Mouse (Mus musculus) megakaryocyte, embryonic 14.5 days (primary cell): Measurements from ENCODE around the gene Ash1l.

ENCODE experiments used
- FLI1 ChIP-seq: IDR thresholded peaks from 2 replicates; pipeline ENCODE4 v1.6.1; 2012; ENCODE audit warnings: low read length, inconsistent platforms, mixed read lengths
- GATA1 ChIP-seq: IDR thresholded peaks from 3 replicates; pipeline ENCODE4 v1.6.1; 2012; ENCODE audit warnings: mixed read lengths, low read length, inconsistent platforms, borderline replicate concordance

DNA sequence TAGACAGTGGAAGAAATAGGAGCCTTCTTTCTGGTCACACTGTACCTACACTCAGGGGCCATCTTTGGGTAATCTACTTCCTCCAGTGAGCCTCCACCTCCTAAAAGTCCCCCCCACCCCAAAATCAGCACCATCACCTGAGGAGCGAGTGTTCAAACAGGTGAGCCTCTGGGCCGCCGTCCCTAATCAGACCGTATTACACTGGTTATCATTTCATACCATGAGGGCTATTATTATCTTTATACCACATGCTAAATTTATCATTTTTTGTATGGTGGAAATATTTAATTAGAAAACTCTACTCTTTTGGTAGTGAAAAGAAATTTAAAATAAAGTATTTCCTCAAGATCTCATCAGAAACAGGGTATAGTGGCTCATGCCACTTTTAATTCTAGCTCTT lies 6.3 kb upstream of the Ash1l start:
- TF ChIP-seq GATA1, result no peak
- TF ChIP-seq FLI1, result no peak
